Mouse (Mus musculus) forebrain, embryonic 16.5 days (tissue): ENCODE data around the gene Olfr59. TPM values are rescaled to one million over a fixed set of nuclear protein-coding genes. Genes with fewer than 3 reads are reported as not detected.

Experiments used
- ATAC-seq: fragments of 200-750 bp; cut with Nextera tagmentation; 2 replicates; pipeline ENCODE4 v1.8.0; 2017; ENCODE audit warnings: mild to moderate bottlenecking, moderate library complexity
- H3K27ac ChIP-seq: fragments of 300-500 bp; sonication (generic); 2 replicates; pipeline ENCODE4 v1.5.1; 2014; ENCODE audit warnings: low read length, control low read depth
- H3K27me3 ChIP-seq: fragments of 300-500 bp; sonication (generic); replicated peaks from 2 replicates; pipeline ENCODE4 v1.6.1; 2014; ENCODE audit warnings: low read length; ENCODE audit not compliant: control insufficient read depth, insufficient read depth
- H3K36me3 ChIP-seq: fragments of 300-500 bp; sonication (generic); 2 replicates; pipeline ENCODE4 v1.6.1; 2014; ENCODE audit not compliant: control insufficient read depth, insufficient read depth
- H3K4me1 ChIP-seq: fragments of 300-500 bp; sonication (generic); replicated peaks from 2 replicates; pipeline ENCODE4 v1.6.1; 2014; ENCODE audit warnings: low read length; ENCODE audit not compliant: control insufficient read depth, insufficient read depth
- H3K4me2 ChIP-seq: fragments of 300-500 bp; sonication (generic); 2 replicates; pipeline ENCODE4 v1.6.1; 2014; ENCODE audit warnings: mild to moderate bottlenecking, low read length, control low read depth
- H3K4me3 ChIP-seq: fragments of 300-500 bp; sonication (generic); replicated peaks from 2 replicates; pipeline ENCODE4 v1.5.1; 2014; ENCODE audit warnings: mild to moderate bottlenecking, low read length, control low read depth
- H3K9ac ChIP-seq: fragments of 300-500 bp; sonication (generic); replicated peaks from 2 replicates; pipeline ENCODE4 v1.6.1; 2014; ENCODE audit warnings: low read depth, low read length, control low read depth
- H3K9me3 ChIP-seq: fragments of 300-500 bp; sonication (generic); 2 replicates; pipeline ENCODE4 v1.6.1; 2016; ENCODE audit warnings: low read length; ENCODE audit not compliant: control insufficient read depth
- WGBS: fragments of 180-500 bp; shearing (Covaris S2); extraction: QIAGEN DNeasy Blood & Tissue Kit; methylation state at CpG from one replicate; pipeline ENCODE4 v1.1.7; 2014; 5-methylcytosine and 5-hydroxymethylcytosine counted together
- polyA plus RNA-seq: library from polyadenylated mRNA; unstranded; fragments of >200 nt; fragmentation: Nextera tagmentation; extraction: Ambion mirVana; gene quantifications from 2 replicates; pipeline ENCODE4 v1.2.1, GENCODE M21; 2015

Gene Olfr59
- not detected in 2 replicates for polyA plus RNA-seq

- WGBS = 56% methylated on average over 2 of the region's 2 CpGs
- H3K27ac ChIP-seq = no peak within 1 kb of the TSS
Measured at GRCm38 (mm10) chr11:74283436-74283835, at the start of gene Olfr59. Gene Olfr59 (plus strand): TSS chr11:74283736.

GRCm38 (mm10) chr11:74241201-74241600 is 42.3 kb upstream of the Olfr59 start:
- WGBS = 92% methylated on average over 3 of the region's 3 CpGs
- Histone ChIP-seq H3K36me3 (no peaks in the 10 kb centered on the region), H3K4me2 (no peak overlapping the region), H3K27ac (no peak overlapping the region), H3K9me3 (no peaks in the 10 kb centered on the region), H3K4me3 (no peak overlapping the region), H3K9ac (no peak overlapping the region), H3K27me3 (no peaks in the 10 kb centered on the region), H3K4me1 (no peaks in the 10 kb centered on the region)
- ATAC-seq = no peak

More at GRCm38 (mm10) chr11:74283436-74283835, at the start of gene Olfr59:
- Histone ChIP-seq H3K4me1 (no peaks in the 10 kb centered on the region), H3K4me2 (no peak within 1 kb of the TSS), H3K9ac (no peak within 1 kb of the TSS), H3K4me3 (no peak within 1 kb of the TSS), H3K27me3 (no peaks in the 10 kb centered on the region), H3K9me3 (no peaks in the 10 kb centered on the region), H3K36me3 (no peaks in the 10 kb centered on the region)
- ATAC-seq = no peak

GRCm38 (mm10) chr11:74259508-74259907 is 24.0 kb upstream of the Olfr59 start, which contains the start of gene Olfr406:
Gene Olfr406 (plus strand): TSS chr11:74259808.
- no peaks in the 10 kb centered on the region for H3K27me3 ChIP-seq
- H3K4me3 ChIP-seq = no peak within 1 kb of the TSS
- 48% methylated on average over 2 of the region's 2 CpGs for WGBS
- H3K9me3 ChIP-seq = no peaks in the 10 kb centered on the region
- no peak for ATAC-seq
- no peaks in the 10 kb centered on the region for H3K4me1 ChIP-seq
- no peak within 1 kb of the TSS for H3K4me2 ChIP-seq
- H3K36me3 ChIP-seq = no peaks in the 10 kb centered on the region
- no peak within 1 kb of the TSS for H3K27ac ChIP-seq
- no peak within 1 kb of the TSS for H3K9ac ChIP-seq

- Histone ChIP-seq H3K4me1 (no peaks in the 10 kb centered on the region), H3K9ac (no peak overlapping the region), H3K4me2 (no peak overlapping the region), H3K4me3 (no peak overlapping the region), H3K9me3 (no peaks in the 10 kb centered on the region), H3K27me3 (no peaks in the 10 kb centered on the region), H3K36me3 (no peaks in the 10 kb centered on the region), H3K27ac (no peak overlapping the region)
- ATAC-seq = no peak
- WGBS = 74% methylated on average over 2 of the region's 2 CpGs
Measured at GRCm38 (mm10) chr11:74287256-74287655, 3.7 kb downstream of the Olfr59 start.

GRCm38 (mm10) chr11:74326044-74326443 is 42.5 kb downstream of the Olfr59 start:
- Histone ChIP-seq H3K36me3 (no peaks in the 10 kb centered on the region), H3K27ac (no peak overlapping the region), H3K9me3 (no peaks in the 10 kb centered on the region), H3K4me2 (no peak overlapping the region), H3K4me3 (no peak overlapping the region), H3K9ac (no peak overlapping the region), H3K27me3 (no peaks in the 10 kb centered on the region), H3K4me1 (no peaks in the 10 kb centered on the region)
- ATAC-seq = no peak
- WGBS = 79% methylated on average over 2 of the region's 2 CpGs

- no peak overlapping the region for H3K27ac ChIP-seq
- no peak for ATAC-seq
- no peaks in the 10 kb centered on the region for H3K4me1 ChIP-seq
- no peak overlapping the region for H3K9ac ChIP-seq
- no peaks in the 10 kb centered on the region for H3K36me3 ChIP-seq
- H3K4me2 ChIP-seq = no peak overlapping the region
- H3K9me3 ChIP-seq = no peaks in the 10 kb centered on the region
- H3K4me3 ChIP-seq = no peak overlapping the region
- H3K27me3 ChIP-seq = no peaks in the 10 kb centered on the region
Measured at GRCm38 (mm10) chr11:74328781-74329180, 45.2 kb downstream of the Olfr59 start.

GRCm38 (mm10) chr11:74337931-74338330 is 54.4 kb downstream of the Olfr59 start, which contains the start of gene Olfr410:
Gene Olfr410 (minus strand): TSS chr11:74338031.
- ATAC-seq = no peak
- Histone ChIP-seq H3K4me3 (no peak within 1 kb of the TSS), H3K36me3 (no peaks in the 10 kb centered on the region), H3K4me1 (no peaks in the 10 kb centered on the region), H3K27ac (no peak within 1 kb of the TSS), H3K27me3 (no peaks in the 10 kb centered on the region), H3K4me2 (no peak within 1 kb of the TSS), H3K9ac (no peak within 1 kb of the TSS), H3K9me3 (no peaks in the 10 kb centered on the region)
- WGBS = 87% methylated on average over 6 of the region's 6 CpGs

Other genes starting within 250 kb of the Olfr59 start
- gene Olfr139, start 227.2 kb upstream of the Olfr59 start, polyA plus RNA-seq = not detected in 2 replicates
- not detected in 2 replicates for gene Olfr399, start 227.1 kb upstream of the Olfr59 start, polyA plus RNA-seq
- gene Zfp616, start 213.8 kb upstream of the Olfr59 start, polyA plus RNA-seq = not detected in 2 replicates
- gene Olfr401, start 170.0 kb upstream of the Olfr59 start, polyA plus RNA-seq = not detected in 2 replicates
- gene Olfr402, start 130.2 kb upstream of the Olfr59 start, polyA plus RNA-seq = not detected in 2 replicates
- not detected in 2 replicates for gene Olfr403, start 97.5 kb upstream of the Olfr59 start, polyA plus RNA-seq
- gene Olfr43, start 72.4 kb upstream of the Olfr59 start, polyA plus RNA-seq = not detected in 2 replicates
- gene Olfr406, start 23.9 kb upstream of the Olfr59 start, polyA plus RNA-seq = not detected in 2 replicates
- not detected in 2 replicates for gene Olfr410, start 54.3 kb downstream of the Olfr59 start, polyA plus RNA-seq
- gene Olfr411, start 68.9 kb downstream of the Olfr59 start, polyA plus RNA-seq = not detected in 2 replicates
- not detected in 2 replicates for gene Olfr412, start 78.3 kb downstream of the Olfr59 start, polyA plus RNA-seq